Mouse (Mus musculus): ENCODE measurements around the gene Wdr83. TPM values are rescaled to one million over a fixed set of nuclear protein-coding genes. Genes with fewer than 3 reads are reported as not detected.
"Not testable (repeated sequence)": the region's sequence is repeated elsewhere in the genome, so short reads cannot be mapped to it uniquely, and the experiment has no call there.

The Wdr83 gene
- polyA plus RNA-seq, 1 experiment: 26.8 TPM

DNA sequence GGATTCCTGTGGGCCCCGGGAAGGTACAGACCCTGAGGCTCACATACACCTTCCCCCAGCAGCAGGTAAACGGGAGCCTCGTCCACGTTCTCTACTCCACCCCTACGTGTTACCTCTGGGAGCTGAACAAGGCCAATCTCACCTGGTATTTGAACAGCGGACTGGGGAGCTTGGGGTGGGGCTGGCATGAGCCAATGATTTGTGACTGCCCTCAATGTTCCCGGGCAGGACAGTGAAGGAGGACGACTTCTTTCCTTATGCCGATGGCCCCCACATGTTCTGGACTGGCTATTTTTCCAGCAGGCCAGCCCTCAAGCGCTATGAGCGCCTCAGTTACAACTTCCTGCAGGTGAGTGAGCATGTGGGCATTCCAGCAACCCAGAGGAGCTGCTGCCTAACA lies 9.8 kb upstream of the Wdr83 start:
- no peaks in the 10 kb centered on the region for H3K4me1 ChIP-seq (ENCODE audit: control insufficient read depth, insufficient read depth, insufficient read length, low read length)
- H3K4me3 ChIP-seq (ENCODE audit: low read depth, low read length): no peak overlapping the region
- peaks cover 57% of the 10 kb centered on the region for H3K36me3 ChIP-seq (ENCODE audit: control insufficient read depth, insufficient read depth, low read length)
- H3K27ac ChIP-seq (ENCODE audit: insufficient read depth, low read depth, low read length): no peak overlapping the region
- H3K27me3 ChIP-seq (ENCODE audit: control insufficient read depth, insufficient read depth, low read length): no peaks in the 10 kb centered on the region
- WGBS: 82% methylated on average over 11 of the region's 11 CpGs
- TF ChIP-seq CTCF (IDR thresholded peaks at IDR 0.05; ENCODE audit: extremely low read depth, insufficient read length, insufficient replicate concordance, low read depth, low read length) (no peak), POLR2A (IDR thresholded peaks at IDR 0.05; ENCODE audit: low read depth, low read length) (no peak)

DNA sequence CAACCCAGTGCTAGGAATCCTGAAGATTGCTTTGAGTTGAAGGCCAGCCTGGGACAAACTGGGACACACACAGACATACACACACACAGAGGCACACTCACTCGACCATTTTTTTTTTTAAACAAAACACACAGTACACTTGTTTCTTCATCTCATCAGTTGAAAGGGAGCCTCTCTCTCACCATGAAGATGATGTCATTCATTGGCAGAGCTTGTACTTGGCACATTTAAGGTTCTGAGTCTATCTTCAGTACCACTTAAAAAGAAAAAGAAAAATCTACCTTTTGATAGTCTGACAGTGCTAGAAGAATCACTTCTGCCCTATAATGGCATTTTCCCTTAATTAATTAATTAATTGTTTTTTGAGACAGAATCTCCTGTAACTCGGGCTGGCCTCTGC lies 7.7 kb upstream of the Wdr83 start:
- TF ChIP-seq POLR2A (IDR thresholded peaks at IDR 0.05; ENCODE audit: low read depth, low read length) (no peak), CTCF (IDR thresholded peaks at IDR 0.05; ENCODE audit: extremely low read depth, insufficient read length, insufficient replicate concordance, low read depth, low read length) (no peak)
- 78% methylated on average over 2 of the region's 2 CpGs for WGBS
- Histone ChIP-seq H3K36me3 (ENCODE audit: control insufficient read depth, insufficient read depth, low read length) (peaks cover 48% of the 10 kb centered on the region), H3K27ac (ENCODE audit: insufficient read depth, low read depth, low read length) (no peak overlapping the region), H3K4me3 (ENCODE audit: low read depth, low read length) (no peak overlapping the region), H3K4me1 (ENCODE audit: control insufficient read depth, insufficient read depth, insufficient read length, low read length) (peaks cover 3% of the 10 kb centered on the region; the same call in 1 of the 2 replicates), H3K27me3 (ENCODE audit: control insufficient read depth, insufficient read depth, low read length) (no peaks in the 10 kb centered on the region)

DNA sequence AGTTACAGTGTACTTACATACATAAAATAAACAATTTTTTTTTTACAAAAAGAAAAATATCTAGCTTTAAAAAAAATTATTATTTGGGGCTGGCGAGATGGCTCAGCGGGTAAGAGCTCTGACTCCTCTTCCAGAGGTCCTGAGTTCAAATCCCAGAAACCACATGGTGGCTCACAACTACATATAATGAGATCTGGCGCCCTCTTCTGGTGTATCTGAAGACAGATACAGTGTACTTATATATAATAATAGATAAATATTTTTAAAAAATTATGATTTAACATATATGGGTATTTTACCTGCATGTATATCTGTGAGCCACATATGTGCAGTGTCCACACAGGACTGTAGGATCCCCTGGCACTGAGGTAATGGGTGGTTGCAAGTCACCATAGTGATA lies 5.1 kb upstream of the Wdr83 start:
- TF ChIP-seq POLR2A (IDR thresholded peaks at IDR 0.05; ENCODE audit: low read depth, low read length): no peak
- TF ChIP-seq CTCF (IDR thresholded peaks at IDR 0.05; ENCODE audit: extremely low read depth, insufficient read length, insufficient replicate concordance, low read depth, low read length): no peak
- Histone ChIP-seq H3K4me3 (ENCODE audit: low read depth, low read length) (no peak overlapping the region), H3K27me3 (ENCODE audit: control insufficient read depth, insufficient read depth, low read length) (no peaks in the 10 kb centered on the region), H3K27ac (ENCODE audit: insufficient read depth, low read depth, low read length) (no peak overlapping the region), H3K4me1 (ENCODE audit: control insufficient read depth, insufficient read depth, insufficient read length, low read length) (peaks cover 11% of the 10 kb centered on the region), H3K36me3 (ENCODE audit: control insufficient read depth, insufficient read depth, low read length) (peaks cover 33% of the 10 kb centered on the region)
- 86% methylated on average over 3 of the region's 3 CpGs for WGBS

DNA sequence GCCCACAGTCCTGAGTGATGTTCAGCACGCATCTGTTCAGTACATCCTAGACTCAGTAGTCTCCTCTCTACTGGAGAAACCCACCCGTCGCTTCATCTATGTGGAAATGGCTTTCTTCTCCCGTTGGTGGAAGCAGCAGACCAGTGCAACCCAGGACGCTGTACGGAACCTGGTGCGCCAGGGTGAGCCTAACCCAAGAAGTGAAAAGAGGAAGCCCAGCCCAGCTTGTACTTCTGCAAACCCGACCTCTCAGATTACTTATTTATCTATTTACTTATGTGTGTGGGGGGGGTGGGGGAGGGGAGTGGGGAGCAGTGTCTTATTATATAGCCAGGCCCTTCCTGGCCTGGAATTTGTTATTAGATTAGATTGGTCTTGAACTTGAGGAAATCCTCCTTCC lies 3.5 kb upstream of the Wdr83 start:
- H3K27ac ChIP-seq (ENCODE audit: insufficient read depth, low read depth, low read length): 0 out of 2 replicates have a peak overlapping the region, but pooled peaks have one; percentile 3
- H3K4me3 ChIP-seq (ENCODE audit: low read depth, low read length): no peak overlapping the region
- TF ChIP-seq POLR2A (IDR thresholded peaks at IDR 0.05; ENCODE audit: low read depth, low read length) (no peak), CTCF (IDR thresholded peaks at IDR 0.05; ENCODE audit: extremely low read depth, insufficient read length, insufficient replicate concordance, low read depth, low read length) (no peak)
- WGBS: 71% methylated on average over 8 of the region's 8 CpGs
- H3K36me3 ChIP-seq (ENCODE audit: control insufficient read depth, insufficient read depth, low read length): peaks cover 28% of the 10 kb centered on the region
- peaks cover 12% of the 10 kb centered on the region for H3K4me1 ChIP-seq (ENCODE audit: control insufficient read depth, insufficient read depth, insufficient read length, low read length)
- no peaks in the 10 kb centered on the region for H3K27me3 ChIP-seq (ENCODE audit: control insufficient read depth, insufficient read depth, low read length)

DNA sequence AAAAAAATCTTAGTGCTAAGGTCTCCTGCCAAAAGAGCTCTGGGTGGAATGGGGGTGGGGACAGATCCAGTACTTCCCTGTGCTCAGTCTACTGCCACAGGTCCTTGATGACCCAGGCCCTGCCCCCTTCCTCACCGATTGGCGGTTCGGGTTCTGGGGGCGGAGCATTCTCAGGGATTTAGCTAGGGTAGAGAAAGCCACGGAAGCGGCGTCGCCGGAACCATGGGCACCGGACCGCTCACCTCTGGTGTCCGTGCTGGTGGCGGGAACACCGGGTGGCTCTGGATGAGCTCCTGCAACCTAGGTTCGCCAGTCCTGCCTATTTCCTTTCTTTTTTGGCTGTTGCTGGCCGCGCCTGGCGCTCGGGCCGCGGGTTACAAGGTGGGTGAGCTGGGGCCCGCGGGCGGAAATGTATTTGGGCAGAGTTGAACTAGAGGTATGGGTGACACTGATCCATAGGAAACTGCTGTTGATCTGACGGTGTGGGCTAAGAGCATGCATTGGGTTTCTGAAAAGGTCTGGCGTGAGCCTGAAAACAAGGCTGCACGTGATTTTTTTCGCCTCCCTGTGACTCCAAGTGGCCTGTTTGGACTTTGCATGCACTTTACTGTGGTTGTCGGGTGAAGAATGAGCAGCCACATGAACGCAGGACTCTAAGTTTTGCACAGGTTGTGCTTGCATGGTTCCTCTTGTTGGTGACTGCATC lies 2.2 kb upstream of the Wdr83 start, which contains the start of gene Man2b1:
Gene Man2b1, plus strand, starts transcription at position 163 of the 706 bp plus-strand sequence.
- peak within 1 kb of the TSS; percentile 36; the same call in 1 of the 2 replicates for H3K27ac ChIP-seq (ENCODE audit: insufficient read depth, low read depth, low read length)
- TF ChIP-seq POLR2A (IDR thresholded peaks at IDR 0.05; ENCODE audit: low read depth, low read length) (peak; percentile 92), CTCF (IDR thresholded peaks at IDR 0.05; ENCODE audit: extremely low read depth, insufficient read length, insufficient replicate concordance, low read depth, low read length) (peak; percentile 36; the same call in 1 of the 2 replicates)
- WGBS: under 1% methylated on average over 30 of the region's 30 CpGs

DNA sequence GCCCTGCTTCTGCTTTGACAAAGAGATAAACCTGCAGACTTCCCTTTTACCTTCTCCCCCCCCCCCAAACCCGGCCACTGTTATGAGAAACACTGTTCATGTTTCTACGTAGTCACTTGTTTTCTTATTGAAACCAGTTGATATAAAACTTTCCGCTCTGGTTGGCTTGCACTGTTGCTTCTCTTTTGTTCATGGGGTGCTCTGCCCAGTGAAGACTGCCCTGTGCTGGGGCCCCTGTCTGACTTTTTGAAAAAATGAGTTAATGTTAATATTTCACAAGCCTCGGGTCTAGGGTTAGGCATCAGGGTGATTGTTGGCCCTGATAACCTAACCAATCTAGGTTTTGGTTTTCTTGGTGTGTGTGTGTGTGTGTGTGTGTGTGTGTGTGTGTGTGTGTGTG lies 1.1 kb upstream of the Wdr83 start:
- Histone ChIP-seq H3K36me3 (ENCODE audit: control insufficient read depth, insufficient read depth, low read length) (peaks cover 11% of the 10 kb centered on the region), H3K4me1 (ENCODE audit: control insufficient read depth, insufficient read depth, insufficient read length, low read length) (peaks cover 12% of the 10 kb centered on the region)
- not testable (repeated sequence) for H3K4me3 ChIP-seq (ENCODE audit: low read depth, low read length); H3K27me3 ChIP-seq (ENCODE audit: control insufficient read depth, insufficient read depth, low read length); H3K27ac ChIP-seq (ENCODE audit: insufficient read depth, low read depth, low read length)
- WGBS: 61% methylated on average over 4 of the region's 4 CpGs

More for the DNA sequence above, 2.2 kb upstream of the Wdr83 start, which contains the start of gene Man2b1:
- Histone ChIP-seq H3K36me3 (ENCODE audit: control insufficient read depth, insufficient read depth, low read length) (peaks cover 20% of the 10 kb centered on the region), H3K4me1 (ENCODE audit: control insufficient read depth, insufficient read depth, insufficient read length, low read length) (peaks cover 12% of the 10 kb centered on the region), H3K4me3 (ENCODE audit: low read depth, low read length) (peak within 1 kb of the TSS; percentile 95), H3K27me3 (ENCODE audit: control insufficient read depth, insufficient read depth, low read length) (no peaks in the 10 kb centered on the region)

DNA sequence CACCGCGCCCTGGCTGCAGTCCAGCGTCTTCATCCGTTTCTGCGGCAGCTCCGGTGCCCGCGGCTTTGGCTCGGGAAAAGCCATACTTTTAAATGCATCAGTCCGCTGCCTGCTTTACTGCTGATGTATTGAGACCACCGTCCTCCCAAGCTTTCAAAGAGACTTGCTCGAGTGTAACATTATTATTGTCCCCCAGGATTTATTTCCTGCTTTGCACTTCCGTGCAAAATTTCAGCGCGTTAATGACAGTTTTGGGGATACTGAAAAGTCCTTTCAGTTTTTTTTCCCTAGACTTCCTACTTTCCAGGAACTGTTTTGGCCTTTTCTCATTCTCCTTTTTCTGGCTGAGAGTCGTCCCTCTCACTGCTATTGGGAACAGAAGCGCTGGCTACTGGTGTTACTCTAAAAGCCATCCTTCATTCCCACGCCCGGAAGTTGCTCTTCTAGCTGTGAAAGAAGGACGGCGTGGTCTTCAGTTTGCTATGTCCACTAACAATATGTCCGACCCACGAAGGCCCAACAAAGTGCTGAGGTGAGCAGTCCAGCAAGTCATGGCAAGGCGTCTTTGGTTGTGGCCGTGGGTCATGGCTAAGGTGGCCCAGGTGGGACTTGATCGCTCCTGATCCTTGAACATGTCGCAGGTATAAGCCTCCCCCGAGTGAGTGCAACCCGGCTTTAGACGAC lies 432 bp downstream of the Wdr83 start, which contains the start of gene Wdr83os:
Gene Wdr83os, plus strand, starts transcription at position 209 of the 684 bp plus-strand sequence.
- Histone ChIP-seq H3K4me1 (ENCODE audit: control insufficient read depth, insufficient read depth, insufficient read length, low read length) (peaks cover 12% of the 10 kb centered on the region), H3K27ac (ENCODE audit: insufficient read depth, low read depth, low read length) (peak within 1 kb of the TSS; percentile 76), H3K27me3 (ENCODE audit: control insufficient read depth, insufficient read depth, low read length) (no peaks in the 10 kb centered on the region), H3K36me3 (ENCODE audit: control insufficient read depth, insufficient read depth, low read length) (peaks cover 12% of the 10 kb centered on the region; the same call in 1 of the 2 replicates), H3K4me3 (ENCODE audit: low read depth, low read length) (peak within 1 kb of the TSS; percentile 91)
- no peak for TF ChIP-seq POLR2A (IDR thresholded peaks at IDR 0.05; ENCODE audit: low read depth, low read length)
- under 1% methylated on average over 30 of the region's 30 CpGs for WGBS

Data from small intestine, adult 2 months (tissue).